Mouse (Mus musculus) heart, postnatal 14 days (tissue): ENCODE measurements around the gene Btbd35f20. TPM values are rescaled to one million over a fixed set of nuclear protein-coding genes. Genes with fewer than 3 reads are reported as not detected.
"Not testable (repeated sequence)": the region's sequence is repeated elsewhere in the genome, so short reads cannot be mapped to it uniquely, and the experiment has no call there.

ENCODE experiments used
- DNase-seq, 2 experiments: peaks; one replicate each; pipeline ENCODE4 v3.0.0; 2021 to 2022
- intact Hi-C: fragments of 180-260 bp; cut with DNase I; formaldehyde crosslinking; loops from one replicate; pipeline ENCODE4 v1.15.1; 2025
- long read RNA-seq, 2 experiments: library from polyadenylated mRNA; stranded (forward); transcript quantifications; one replicate each; pipeline ENCODE4 v2.0.0; 2021
- total RNA-seq, 2 experiments: library from RNA; stranded (reverse); gene quantifications; 2 replicates each; pipeline ENCODE4 v1.2.3; 2021

Gene Btbd35f20
- not detected for total RNA-seq
- long read RNA-seq, experiment 1, result 0 reads
- long read RNA-seq, experiment 2, result 0 reads

- DNase-seq, intact Hi-C loops: not testable (repeated sequence)
Measured at GRCm38 (mm10) chrX:4291145-4291544, at the start of gene Btbd35f20. TSS of gene Btbd35f20 (minus strand) at chrX:4291245.

Other genes starting within 250 kb of the Btbd35f20 start
- gene Btbd35f28, start 94.7 kb downstream of the Btbd35f20 start, total RNA-seq, result not detected
- not detected for gene Btbd35f17, start 79.4 kb upstream of the Btbd35f20 start, total RNA-seq